16 mouse cellular contexts compared by ENCODE assay signal in the genomic region with DNA sequence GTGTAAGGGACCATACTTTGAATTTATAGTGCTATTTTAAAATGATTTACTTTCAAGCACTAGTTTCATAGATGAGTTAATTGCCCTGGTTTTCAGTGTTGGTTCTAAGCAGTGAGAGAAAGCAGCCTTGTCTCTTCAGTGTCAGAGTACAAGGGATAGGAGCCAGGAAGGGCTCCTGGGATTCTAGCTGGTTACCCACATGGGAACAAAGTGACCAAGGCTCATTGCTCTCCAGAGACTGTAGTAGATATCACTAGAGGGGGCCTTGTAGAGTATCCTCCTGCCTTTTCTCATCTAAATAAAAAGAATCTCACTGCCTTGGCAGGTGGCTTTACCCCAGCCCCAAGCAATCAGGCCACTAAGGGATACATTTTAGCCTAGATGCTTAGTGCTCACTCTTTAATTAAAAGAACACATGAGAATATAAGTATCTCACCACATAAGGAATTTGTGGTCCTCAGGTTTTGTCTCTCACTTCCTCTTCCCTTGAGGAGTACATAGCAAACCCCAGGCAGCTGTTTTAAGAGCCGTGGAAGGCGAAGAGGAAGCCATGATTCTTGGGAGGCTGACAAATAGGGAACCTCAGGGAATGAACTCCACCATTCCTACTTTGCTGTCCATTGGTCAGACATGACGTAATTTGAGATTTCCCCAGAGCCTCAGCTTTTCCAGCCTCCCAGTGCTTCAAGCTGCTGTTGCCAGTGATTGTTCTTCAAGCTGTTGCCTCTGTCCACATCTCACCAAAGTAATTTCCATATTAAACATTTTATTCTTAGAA.
DNase-seq lines count a peak whose midpoint lies in the region; ATAC-seq and TF ChIP-seq lines count a peak whose summit lies in the region.
"Had no signal": no experiment of that assay in that cellular context is flagged by ENCODE, and none has a peak within 500 bp of the region (broad histone marks: within the 10 kb centered on the region; RNA-seq: fewer than 3 reads in every experiment).

No protein-coding gene starts in this region.

- no peak overlapping the region for H3K9ac ChIP-seq in lung, embryonic 14.5 days
- no peak overlapping the region for H3K9ac ChIP-seq in midbrain, embryonic 14.5 days (replicated peaks; ENCODE audit: low read length)
- H3K9ac ChIP-seq: embryonic facial prominence, embryonic 13.5 days; heart, embryonic 13.5 days; liver, embryonic 14.5 days had no signal

- H3K9me3 ChIP-seq in lung, embryonic 14.5 days (ENCODE audit: low read depth, low read length), result no peaks in the 10 kb centered on the region
- no peaks in the 10 kb centered on the region for H3K9me3 ChIP-seq in midbrain, embryonic 14.5 days (ENCODE audit: control insufficient read depth, low read length)
- H3K9me3 ChIP-seq: embryonic facial prominence, embryonic 13.5 days; heart, embryonic 13.5 days; midbrain, embryonic 10.5 days had no signal

- no peaks in the 10 kb centered on the region for H3K27me3 ChIP-seq in lung, embryonic 14.5 days (ENCODE audit: insufficient read depth, low read length)
- no peaks in the 10 kb centered on the region for H3K27me3 ChIP-seq in midbrain, embryonic 14.5 days (ENCODE audit: control insufficient read depth, insufficient read depth, low read length)
- H3K27me3 ChIP-seq: embryonic facial prominence, embryonic 13.5 days; heart, embryonic 13.5 days had no signal

- no peak for ATAC-seq in lung, embryonic 14.5 days (ENCODE audit: insufficient read depth)
- peak; percentile 99 for ATAC-seq in granulocyte monocyte progenitor cell, adult 5-6 weeks (replicated peaks; ENCODE audit: poor library complexity, severe bottlenecking)
- peak; percentile 83 for ATAC-seq in megakaryocyte, adult 5-6 weeks (ENCODE audit: poor library complexity, severe bottlenecking)
- ATAC-seq in midbrain, embryonic 14.5 days (ENCODE audit: low FRiP score, low TSS enrichment), result no peak
- ATAC-seq: forebrain, embryonic 14.5 days had no signal

- WGBS in lung, embryonic 14.5 days, result 53% methylated on average over 3 of the region's 3 CpGs
- 58% methylated on average over 3 of the region's 3 CpGs for WGBS in lung, adult 2 months
- 71% methylated on average over 3 of the region's 3 CpGs for WGBS in midbrain, embryonic 14.5 days

- intact Hi-C loops in left cerebral cortex, postnatal 4 days (cut with DNase I), result no loop called here

- no peak overlapping the region for H3K4me3 ChIP-seq in lung, embryonic 14.5 days (ENCODE audit: low read depth, low read length)
- H3K4me3 ChIP-seq in lung, adult 2 months (replicated peaks; ENCODE audit: extremely low read depth, low read depth, low read length), result no peak overlapping the region
- H3K4me3 ChIP-seq in midbrain, embryonic 14.5 days (replicated peaks; ENCODE audit: low read depth, low read length), result no peak overlapping the region
- H3K4me3 ChIP-seq: embryonic facial prominence, embryonic 13.5 days; heart, embryonic 13.5 days; midbrain, embryonic 10.5 days had no signal

- H3K4me2 ChIP-seq in lung, embryonic 14.5 days, result no peak overlapping the region
- no peak overlapping the region for H3K4me2 ChIP-seq in midbrain, embryonic 14.5 days (ENCODE audit: low read length)
- H3K4me2 ChIP-seq: embryonic facial prominence, embryonic 13.5 days; heart, embryonic 13.5 days had no signal

- peaks cover 4% of the 10 kb centered on the region; the same call in 1 of the 2 replicates for H3K4me1 ChIP-seq in lung, embryonic 14.5 days (ENCODE audit: insufficient read depth)
- H3K4me1 ChIP-seq in lung, adult 2 months (ENCODE audit: control insufficient read depth, insufficient read depth, low read length), result no peaks in the 10 kb centered on the region; the same call in 1 of the 2 replicates
- H3K4me1 ChIP-seq in midbrain, embryonic 14.5 days (ENCODE audit: control insufficient read depth, insufficient read depth, low read length), result no peaks in the 10 kb centered on the region
- H3K4me1 ChIP-seq: embryonic facial prominence, embryonic 13.5 days; heart, embryonic 13.5 days; midbrain, embryonic 10.5 days had no signal

- H3K36me3 ChIP-seq in lung, embryonic 14.5 days (ENCODE audit: insufficient read depth), result no peaks in the 10 kb centered on the region
- H3K36me3 ChIP-seq in midbrain, embryonic 14.5 days (ENCODE audit: control insufficient read depth, insufficient read depth, low read length), result no peaks in the 10 kb centered on the region
- H3K36me3 ChIP-seq: embryonic facial prominence, embryonic 13.5 days; heart, embryonic 13.5 days; midbrain, embryonic 10.5 days had no signal

- TF ChIP-seq CTCF in lung, embryonic 14.5 days (IDR thresholded peaks at IDR 0.05; ENCODE audit: low read depth), result no peak
- no peak for TF ChIP-seq CTCF in lung, adult 2 months (IDR thresholded peaks at IDR 0.05; ENCODE audit: insufficient read depth, low read length)

- TF ChIP-seq POLR2A in lung, adult 2 months (IDR thresholded peaks at IDR 0.05; ENCODE audit: borderline replicate concordance, extremely low read depth, low read depth, low read length), result no peak

- DNase-seq in embryo, embryonic 10 days (ENCODE audit: low spot score), result peak; percentile 24
- no peak for DNase-seq in embryo, embryonic 9.5 days (ENCODE audit: extremely low spot score)
- peak; percentile 6 for DNase-seq in lung, embryonic 14.5 days
- no peak for DNase-seq in lung, adult 2 months
- DNase-seq in midbrain, embryonic 14.5 days, result no peak
- no peak for DNase-seq in left cerebral cortex, postnatal 4 days
- DNase-seq: cerebellum, adult 2 months; kidney, postnatal 36 days; thymus, postnatal 25 days had no signal

- H3K27ac ChIP-seq in lung, embryonic 14.5 days (ENCODE audit: low read depth), result no peak overlapping the region
- H3K27ac ChIP-seq in midbrain, embryonic 14.5 days (replicated peaks; ENCODE audit: low read depth, low read length), result no peak overlapping the region
- H3K27ac ChIP-seq: embryonic facial prominence, embryonic 13.5 days; heart, embryonic 13.5 days; liver, embryonic 14.5 days; midbrain, embryonic 10.5 days had no signal

Comparison
In these comparisons a context has a peak if more than half of its experiments do, and no peak if none do; other contexts are left out.
1. DNase-seq: peak in embryo, embryonic 10 days (single experiment) and lung, embryonic 14.5 days (single experiment); none in embryo, embryonic 9.5 days (single experiment), lung, adult 2 months (single experiment), midbrain, embryonic 14.5 days (single experiment) and left cerebral cortex, postnatal 4 days (single experiment).
2. ATAC-seq: peak in granulocyte monocyte progenitor cell, adult 5-6 weeks (single experiment) and megakaryocyte, adult 5-6 weeks (single experiment); none in lung, embryonic 14.5 days (single experiment) and midbrain, embryonic 14.5 days (single experiment).